Mouse (Mus musculus) testis, adult 2 months (tissue): ENCODE measurements at regions not wholly inside any gene's neighbourhood (a gene's known extent, or its start where the extent isn't known, plus 50 kb on each side); places are given as distances from the start of the nearest gene placed in this dataset.
"Not testable (repeated sequence)": the region's sequence is repeated elsewhere in the genome, so short reads cannot be mapped to it uniquely, and the experiment has no call there.

ENCODE experiments used
- H3K27ac ChIP-seq: fragments of 200-500 bp; 2 replicates; pipeline ENCODE4 v1.5.1; 2012; ENCODE audit warnings: low read depth, low read length; ENCODE audit not compliant: control insufficient read depth, insufficient read depth
- H3K27me3 ChIP-seq: fragments of 200-500 bp; 2 replicates; pipeline ENCODE4 v1.6.1; 2012; ENCODE audit warnings: mild to moderate bottlenecking, low read length, moderate library complexity; ENCODE audit not compliant: control insufficient read depth, insufficient read depth
- H3K36me3 ChIP-seq: fragments of 200-500 bp; 2 replicates; pipeline ENCODE4 v1.6.1; 2012; ENCODE audit warnings: mild to moderate bottlenecking, low read length; ENCODE audit not compliant: control insufficient read depth, insufficient read depth
- H3K4me1 ChIP-seq: fragments of 200-500 bp; 2 replicates; pipeline ENCODE4 v1.6.1; 2012; ENCODE audit warnings: low read length; ENCODE audit not compliant: control insufficient read depth, insufficient read depth
- H3K4me3 ChIP-seq: fragments of 200-500 bp; 2 replicates; pipeline ENCODE4 v1.5.1; 2012; ENCODE audit warnings: low read depth, mild to moderate bottlenecking, low read length, moderate library complexity, mixed read lengths; ENCODE audit not compliant: control insufficient read depth
- CTCF ChIP-seq: fragments of 200-500 bp; IDR thresholded peaks from 2 replicates; pipeline ENCODE4 v1.5.1; 2012; ENCODE audit warnings: low read depth, mild to moderate bottlenecking, inconsistent platforms, low read length, moderate library complexity; ENCODE audit not compliant: control insufficient read depth, insufficient read depth, insufficient replicate concordance
- POLR2A ChIP-seq: fragments of 200-500 bp; IDR thresholded peaks from 2 replicates; pipeline ENCODE4 v1.6.1; 2012; ENCODE audit warnings: low read depth, mild to moderate bottlenecking, inconsistent platforms, low read length, moderate library complexity; ENCODE audit not compliant: control insufficient read depth

- H3K4me3 ChIP-seq: no peak overlapping the region
- H3K4me1 ChIP-seq: no peaks in the 10 kb centered on the region
- H3K36me3 ChIP-seq: no peaks in the 10 kb centered on the region
- no peak overlapping the region for H3K27ac ChIP-seq
- no peaks in the 10 kb centered on the region for H3K27me3 ChIP-seq
- TF ChIP-seq POLR2A: no peak
- no peak for TF ChIP-seq CTCF
Observed at GRCm38 (mm10) chr13:5566479-5566878, 294.8 kb upstream of the Klf6 start.

- Histone ChIP-seq H3K36me3 (no peaks in the 10 kb centered on the region), H3K27ac (no peak overlapping the region), H3K4me3 (no peak overlapping the region), H3K4me1 (no peaks in the 10 kb centered on the region), H3K27me3 (no peaks in the 10 kb centered on the region)
- TF ChIP-seq CTCF (no peak), POLR2A (no peak)
Observed at GRCm38 (mm10) chr13:5566896-5567295, 294.4 kb upstream of the Klf6 start.

- Histone ChIP-seq H3K4me3 (no peak overlapping the region), H3K36me3 (no peaks in the 10 kb centered on the region), H3K27ac (no peak overlapping the region), H3K27me3 (no peaks in the 10 kb centered on the region), H3K4me1 (no peaks in the 10 kb centered on the region)
- TF ChIP-seq CTCF (no peak), POLR2A (no peak)
Observed at GRCm38 (mm10) chr13:5569579-5569978, 291.7 kb upstream of the Klf6 start.

GRCm38 (mm10) chr13:5570386-5570785 is 290.9 kb upstream of the Klf6 start:
- H3K27ac ChIP-seq: no peak overlapping the region
- no peaks in the 10 kb centered on the region for H3K36me3 ChIP-seq
- H3K27me3 ChIP-seq: no peaks in the 10 kb centered on the region
- TF ChIP-seq POLR2A: no peak
- no peak for TF ChIP-seq CTCF
- no peak overlapping the region for H3K4me3 ChIP-seq
- no peaks in the 10 kb centered on the region for H3K4me1 ChIP-seq

DNA sequence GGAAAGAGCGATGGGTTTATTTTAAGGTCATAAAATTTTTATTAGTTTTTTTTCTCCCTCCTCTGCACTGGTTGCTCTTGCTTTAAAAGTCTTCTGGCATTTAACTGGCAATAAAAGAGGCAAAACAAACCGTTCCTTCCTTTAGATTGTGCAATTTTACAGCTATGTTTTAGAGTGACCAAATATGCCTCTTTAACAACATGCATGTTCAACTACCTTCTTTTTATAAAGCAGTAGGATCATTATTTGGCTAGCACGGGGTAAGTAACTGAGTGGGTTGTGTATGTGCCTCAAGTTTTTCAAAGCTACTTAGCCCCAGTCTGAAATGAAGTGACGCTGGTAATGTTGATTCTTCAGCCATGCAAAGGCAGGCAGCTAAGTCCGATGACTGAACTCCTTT is 284.7 kb upstream of the Klf6 start:
- H3K27me3 ChIP-seq: no peaks in the 10 kb centered on the region
- no peaks in the 10 kb centered on the region for H3K4me1 ChIP-seq
- no peak overlapping the region for H3K27ac ChIP-seq
- TF ChIP-seq POLR2A (no peak), CTCF (no peak)
- H3K36me3 ChIP-seq: no peaks in the 10 kb centered on the region
- H3K4me3 ChIP-seq: no peak overlapping the region

DNA sequence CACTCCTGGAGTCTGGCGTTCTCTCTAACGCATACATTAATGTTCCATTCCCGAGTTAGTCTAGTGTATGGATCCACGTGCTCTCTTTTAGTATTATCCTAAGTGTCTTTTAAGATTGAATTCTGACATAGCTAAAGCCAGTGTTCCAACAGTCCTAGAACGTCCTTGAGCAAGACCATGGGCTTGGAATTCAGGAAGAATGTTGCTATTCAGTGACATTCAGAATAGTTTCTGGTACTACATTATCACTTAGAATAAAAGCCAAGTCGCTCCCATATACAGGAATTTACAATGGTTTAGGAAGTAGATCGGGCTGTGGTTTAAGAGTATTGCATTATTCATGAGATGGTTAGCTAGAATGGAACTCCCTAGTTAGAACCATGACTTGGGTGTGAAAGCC is 277.6 kb upstream of the Klf6 start:
- not testable (repeated sequence) for H3K36me3 ChIP-seq, H3K27ac ChIP-seq, H3K4me3 ChIP-seq, H3K27me3 ChIP-seq, H3K4me1 ChIP-seq

DNA sequence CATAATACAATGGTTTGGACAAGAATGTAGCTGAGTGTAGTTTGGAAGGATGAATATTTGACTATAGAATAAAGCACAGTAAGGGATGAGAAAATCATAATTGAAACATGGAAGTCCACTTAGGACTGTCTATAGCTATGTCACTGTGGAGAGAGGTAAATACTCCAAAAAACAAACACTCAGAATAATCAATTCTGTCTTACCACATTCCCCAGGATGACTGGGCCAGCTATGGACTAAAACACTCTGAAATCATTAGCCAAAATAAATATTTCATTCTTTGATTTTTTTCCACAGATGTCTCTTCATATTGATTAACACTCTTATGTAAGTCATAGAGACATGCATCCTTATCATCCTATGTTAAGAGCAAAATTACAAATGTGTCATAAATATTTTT is 274.1 kb upstream of the Klf6 start:
- Histone ChIP-seq H3K4me3 (no peak overlapping the region), H3K4me1 (no peaks in the 10 kb centered on the region), H3K27ac (no peak overlapping the region), H3K27me3 (no peaks in the 10 kb centered on the region), H3K36me3 (no peaks in the 10 kb centered on the region)
- TF ChIP-seq CTCF: no peak
- no peak for TF ChIP-seq POLR2A

DNA sequence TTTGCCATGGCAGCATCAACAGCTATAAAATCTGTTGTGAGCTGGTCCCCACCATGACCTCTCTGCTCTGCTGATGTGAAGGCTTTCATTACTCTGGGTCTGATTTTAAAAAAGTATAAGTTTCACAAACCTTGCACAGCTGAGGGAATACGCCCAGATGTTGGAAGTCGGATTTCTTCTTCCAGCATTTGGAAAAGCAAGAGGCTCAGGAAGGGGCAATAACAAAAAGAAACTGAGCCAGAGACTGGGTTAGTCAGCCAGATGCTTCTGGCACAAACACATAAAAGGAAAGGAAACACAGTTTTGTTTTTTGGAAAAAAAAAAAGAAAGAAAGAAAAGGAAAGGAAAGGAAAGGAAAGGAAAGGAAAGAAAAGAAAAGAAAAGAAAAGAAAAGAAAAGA is 270.0 kb upstream of the Klf6 start:
- Histone ChIP-seq H3K4me3 (no peak overlapping the region), H3K27me3 (no peaks in the 10 kb centered on the region), H3K36me3 (no peaks in the 10 kb centered on the region), H3K4me1 (no peaks in the 10 kb centered on the region), H3K27ac (no peak overlapping the region)
- no peak for TF ChIP-seq CTCF
- no peak for TF ChIP-seq POLR2A
